Mouse (Mus musculus) testis, adult 2 months (tissue): ENCODE results near the gene Zfp827.

ENCODE experiments used
- CTCF ChIP-seq: fragments of 200-500 bp; IDR thresholded peaks from 2 replicates; pipeline ENCODE4 v1.5.1; 2012; ENCODE audit warnings: low read depth, mild to moderate bottlenecking, inconsistent platforms, low read length, moderate library complexity; ENCODE audit not compliant: control insufficient read depth, insufficient read depth, insufficient replicate concordance
- POLR2A ChIP-seq: fragments of 200-500 bp; IDR thresholded peaks from 2 replicates; pipeline ENCODE4 v1.6.1; 2012; ENCODE audit warnings: low read depth, mild to moderate bottlenecking, inconsistent platforms, low read length, moderate library complexity; ENCODE audit not compliant: control insufficient read depth

DNA sequence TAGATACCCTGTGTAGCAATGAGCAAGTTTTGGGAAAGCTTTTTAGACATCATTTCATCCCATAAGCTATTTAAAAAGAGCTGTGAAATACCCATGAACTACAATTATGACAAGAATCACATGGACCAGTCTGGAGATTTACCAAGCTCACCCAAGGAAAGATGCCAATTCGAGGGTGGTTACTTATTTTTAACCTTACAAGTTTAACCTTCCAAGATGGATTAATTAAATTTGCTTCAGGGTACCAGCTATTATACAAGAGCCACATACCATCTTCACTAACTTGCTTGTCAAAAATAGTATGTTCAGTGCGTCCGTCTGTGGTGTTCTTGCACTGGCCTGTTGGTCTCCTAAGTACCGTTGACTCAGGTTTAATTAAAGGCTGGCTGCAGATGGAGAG lies 123.4 kb downstream of the Zfp827 start:
- TF ChIP-seq CTCF: no peak
- no peak for TF ChIP-seq POLR2A
